Mouse (Mus musculus) activated CD4-positive, CD25-positive, alpha-beta regulatory T cell, adult 4 months (primary cell): ENCODE data around the gene Bcl2l12. TPM values are rescaled to one million over a fixed set of nuclear protein-coding genes. Genes with fewer than 3 reads are reported as not detected.

Source experiments
- ATAC-seq: one replicate; pipeline ENCODE4 v1.8.0; 2017
- polyA plus RNA-seq, 2 experiments: library from polyadenylated mRNA; unstranded; fragments of 100-300 nt; shearing (Covaris generic); gene quantifications; one replicate each; pipeline ENCODE4 v1.2.1; 2017

Bcl2l12 gene
- polyA plus RNA-seq, 2 experiments from 2014 or later: 18.4 to 31.8 TPM

DNA sequence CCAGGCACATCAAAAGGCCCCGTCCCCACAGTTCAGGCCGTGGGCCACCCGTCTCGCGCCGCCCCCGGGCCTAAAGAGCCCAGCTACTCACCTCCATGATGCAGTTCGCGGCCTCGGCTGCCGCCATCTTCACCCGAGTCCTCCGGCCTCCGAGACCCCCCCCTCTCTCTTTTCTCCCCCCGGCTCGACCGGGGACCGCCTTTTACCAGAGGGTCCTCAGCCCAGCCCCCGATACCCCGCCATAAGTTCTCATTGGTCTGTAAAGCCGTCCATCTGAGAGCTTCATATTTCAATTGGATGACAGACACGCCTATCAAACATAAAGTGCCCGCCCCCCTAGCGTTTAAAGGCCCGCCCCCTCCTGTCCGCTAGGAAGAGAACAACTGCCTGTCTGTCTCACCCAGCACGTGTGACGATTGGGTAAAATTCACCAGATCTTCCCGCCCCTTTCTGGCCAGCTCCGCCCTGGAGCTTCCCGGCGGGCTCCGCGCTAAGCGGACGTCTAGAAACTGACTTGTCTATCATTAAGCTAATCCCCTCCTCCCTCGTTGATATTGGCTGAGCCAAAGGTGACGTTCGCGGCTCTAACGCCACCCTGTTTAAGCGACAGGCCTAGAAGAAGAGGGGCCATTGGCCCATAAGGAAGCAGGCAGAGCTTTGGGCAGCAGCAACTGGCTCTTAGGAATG, 12.2 kb downstream of the Bcl2l12 start, which contains the start of gene Prmt1:
Gene Prmt1, minus strand, starts transcription at position 377 of the 687 bp plus-strand sequence.
- ATAC-seq: peak; percentile 91

DNA sequence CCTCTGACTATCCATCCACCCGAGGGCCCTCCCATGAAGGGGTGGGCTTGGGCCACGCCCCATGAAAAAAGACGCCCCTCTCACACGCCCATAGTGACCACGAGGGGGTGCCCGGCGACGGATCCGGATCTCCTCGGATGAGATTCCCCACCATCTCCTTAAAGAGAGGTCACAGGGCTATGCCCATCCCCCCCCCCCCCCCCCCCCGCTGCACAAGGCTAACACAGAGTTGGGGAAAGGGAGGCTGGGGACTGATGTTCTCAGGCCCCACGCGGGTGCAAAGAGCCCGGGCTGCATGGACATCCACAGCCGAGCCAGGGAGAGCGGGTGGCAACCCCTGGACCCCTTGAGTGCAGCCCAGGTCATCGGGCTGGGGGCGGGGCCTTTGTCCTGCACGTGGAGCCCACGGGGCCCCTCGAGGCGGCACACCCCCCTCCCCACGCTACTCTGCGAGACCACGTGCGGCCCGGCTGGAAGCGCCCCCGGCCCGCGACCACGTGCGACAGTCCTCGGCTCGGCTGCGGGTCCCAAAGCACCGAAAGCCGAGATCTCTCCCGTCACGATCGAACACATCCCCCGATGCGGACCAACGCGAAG, 12.8 kb downstream of the Bcl2l12 start:
- no peak for ATAC-seq

DNA sequence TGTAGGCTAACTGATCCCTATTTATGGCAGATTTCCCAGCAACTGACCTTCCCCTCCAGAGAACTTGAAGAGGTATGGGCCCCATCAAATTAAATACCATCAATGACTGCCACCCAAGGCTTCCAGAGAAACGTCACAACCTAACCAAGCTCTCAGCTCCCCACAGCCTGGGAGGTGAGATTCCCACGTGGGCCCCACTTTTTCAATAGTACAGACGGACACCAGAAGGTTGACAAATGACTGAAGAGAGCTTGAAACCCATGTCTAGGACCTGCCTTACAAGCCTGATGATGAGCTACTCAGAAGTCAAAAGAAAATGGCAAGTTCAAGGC, 13.7 kb downstream of the Bcl2l12 start:
- ATAC-seq: no peak

DNA sequence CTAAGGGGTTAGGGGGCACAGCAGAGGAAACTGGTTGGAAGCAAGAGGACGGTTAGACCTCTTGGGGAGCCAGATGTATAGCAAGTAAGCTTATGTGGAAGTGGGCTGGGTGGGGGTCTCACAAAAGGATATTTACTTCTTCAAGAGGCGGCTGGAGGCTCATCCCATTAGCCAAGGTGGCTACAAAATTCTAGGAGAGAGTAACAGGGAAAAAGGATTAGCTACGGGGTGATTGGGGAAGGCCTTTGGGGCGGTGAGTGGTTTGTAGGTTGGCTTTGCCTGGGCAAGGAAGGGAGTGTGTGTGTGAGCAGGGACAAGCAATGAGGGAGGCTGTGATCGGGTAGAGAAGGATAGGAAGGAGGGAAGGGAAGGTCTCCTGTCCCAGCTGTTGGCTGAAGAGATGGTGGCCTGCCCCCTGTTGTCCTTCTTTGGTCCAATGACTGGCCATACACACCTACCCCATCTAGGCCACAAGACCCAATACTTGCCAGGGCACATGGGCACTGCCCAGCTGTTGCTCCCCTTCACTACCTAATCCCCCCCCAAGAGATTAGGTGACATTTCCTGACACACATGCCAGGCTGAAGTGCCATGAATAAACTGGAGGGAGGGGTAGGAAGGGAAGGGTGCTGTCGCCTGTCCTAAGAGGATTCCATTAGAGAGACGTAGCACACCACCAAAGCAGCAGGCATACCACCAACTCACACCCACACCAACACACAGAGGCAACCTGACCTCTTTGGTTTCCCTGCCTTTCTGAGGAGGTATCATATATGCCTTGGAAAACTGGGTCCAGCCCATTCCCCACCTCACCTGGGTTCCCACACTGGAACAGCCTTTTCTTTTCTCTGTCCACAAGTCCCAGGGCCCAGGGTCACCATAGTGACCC, 14.3 kb downstream of the Bcl2l12 start:
- no peak for ATAC-seq

DNA sequence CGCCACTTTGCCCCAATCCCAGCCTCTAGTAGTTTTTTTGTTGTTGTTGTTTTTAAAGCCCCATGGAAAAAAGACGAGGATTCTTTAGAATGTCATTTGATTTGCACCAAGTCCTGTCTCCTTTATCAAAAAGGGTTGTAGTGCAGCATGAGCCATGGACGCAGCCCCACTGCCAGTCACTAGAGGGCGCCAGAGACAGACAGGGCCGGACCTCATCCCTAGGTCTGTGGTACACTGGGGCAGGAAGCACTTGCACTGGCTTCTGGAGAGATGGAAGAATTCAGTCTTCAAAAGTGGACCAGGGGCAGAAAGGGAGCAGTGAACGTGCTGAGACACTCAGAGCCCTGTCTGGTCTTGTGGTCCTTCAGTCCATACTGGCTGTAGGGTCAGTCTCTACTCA, 15.4 kb downstream of the Bcl2l12 start:
- ATAC-seq: no peak

DNA sequence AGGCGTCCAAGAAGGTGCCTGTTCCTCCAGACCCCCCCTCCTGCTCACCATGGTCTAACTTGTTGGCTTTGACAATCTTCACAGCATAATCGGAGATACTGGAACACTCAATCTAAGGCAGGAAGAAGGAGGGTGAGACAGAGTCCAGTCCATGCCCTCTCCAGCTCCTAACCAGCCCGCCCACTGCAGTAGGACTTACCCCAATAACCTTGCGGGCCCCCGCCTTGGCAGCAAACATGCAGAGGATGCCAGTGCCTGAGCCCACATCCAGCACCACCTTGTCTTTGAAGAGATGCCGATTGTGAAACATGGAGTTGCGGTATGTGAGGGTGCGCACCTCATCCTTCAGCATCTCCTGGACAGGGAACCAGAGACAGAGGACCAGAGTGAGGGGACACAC, 17.0 kb downstream of the Bcl2l12 start:
- ATAC-seq: no peak

DNA sequence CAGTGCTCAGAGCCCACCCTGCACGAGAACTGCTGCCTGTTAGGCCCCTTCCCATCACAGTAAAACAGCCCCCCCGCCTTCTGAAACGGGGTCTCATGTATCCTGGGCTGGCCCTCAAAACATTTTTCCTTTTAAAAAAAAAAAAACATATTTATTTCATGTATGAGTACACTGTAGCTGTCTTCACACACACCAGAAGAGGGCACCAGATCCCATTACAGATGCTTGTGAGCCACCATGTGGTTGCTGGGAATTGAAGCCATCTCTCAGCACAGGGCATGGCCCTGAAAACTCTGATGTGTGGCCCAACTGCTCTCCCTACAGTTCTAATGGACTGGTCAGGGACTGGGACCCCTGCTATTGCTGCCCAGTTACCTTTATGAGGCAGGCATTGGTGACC, 20.2 kb downstream of the Bcl2l12 start:
- no peak for ATAC-seq

DNA sequence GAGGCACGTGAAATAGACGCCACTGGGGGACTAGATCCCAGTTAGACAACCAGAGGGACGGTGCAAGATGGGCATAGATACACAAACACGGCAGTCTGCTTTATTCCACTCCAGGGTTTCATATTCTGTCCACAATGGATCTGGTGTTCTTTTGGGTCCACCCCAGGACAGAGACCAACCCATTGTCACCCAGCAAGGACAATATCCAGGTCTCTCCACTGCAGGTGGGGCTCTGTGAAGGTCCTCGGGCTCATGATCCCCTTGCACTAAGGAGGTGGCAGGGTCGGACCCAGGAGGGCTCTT, 23.4 kb downstream of the Bcl2l12 start:
- ATAC-seq: no peak

DNA sequence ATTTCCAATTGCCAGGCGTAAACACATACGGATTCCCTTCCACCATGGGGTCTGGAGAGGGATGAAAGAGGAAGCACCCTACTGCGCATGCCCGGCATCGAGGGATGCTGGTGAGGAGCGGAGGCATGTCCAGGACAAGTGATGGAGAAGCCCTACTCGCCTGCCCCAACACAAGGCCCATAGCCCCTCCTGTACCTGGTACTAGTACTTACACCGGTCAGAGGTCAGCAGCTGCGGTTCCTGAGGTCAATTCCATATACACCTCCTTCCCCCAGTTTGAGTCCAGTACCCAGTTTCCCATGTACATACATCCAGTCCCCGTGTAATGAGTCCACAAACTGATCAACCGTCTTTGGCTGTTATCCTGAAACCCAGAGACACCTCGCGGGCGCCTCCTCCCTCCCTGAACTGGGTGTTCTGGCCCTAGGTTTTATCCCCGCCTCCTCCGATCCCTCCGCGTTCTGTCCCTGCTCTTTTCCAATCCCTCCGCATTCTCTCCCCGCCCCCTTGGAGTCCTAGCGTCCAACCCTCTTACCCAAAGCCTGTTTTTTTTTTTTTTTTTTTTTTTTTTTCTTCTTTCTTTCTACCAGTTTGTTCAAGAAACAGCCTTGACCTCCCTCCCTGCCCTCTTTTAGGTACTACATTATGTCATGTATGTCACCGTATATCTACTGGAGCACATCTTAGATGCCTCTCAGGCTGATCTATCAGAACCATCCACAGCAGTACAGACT, 24.0 kb downstream of the Bcl2l12 start, which contains the start of gene Cpt1c:
Gene Cpt1c, minus strand, starts transcription at position 469 of the 734 bp plus-strand sequence.
- no peak for ATAC-seq

DNA sequence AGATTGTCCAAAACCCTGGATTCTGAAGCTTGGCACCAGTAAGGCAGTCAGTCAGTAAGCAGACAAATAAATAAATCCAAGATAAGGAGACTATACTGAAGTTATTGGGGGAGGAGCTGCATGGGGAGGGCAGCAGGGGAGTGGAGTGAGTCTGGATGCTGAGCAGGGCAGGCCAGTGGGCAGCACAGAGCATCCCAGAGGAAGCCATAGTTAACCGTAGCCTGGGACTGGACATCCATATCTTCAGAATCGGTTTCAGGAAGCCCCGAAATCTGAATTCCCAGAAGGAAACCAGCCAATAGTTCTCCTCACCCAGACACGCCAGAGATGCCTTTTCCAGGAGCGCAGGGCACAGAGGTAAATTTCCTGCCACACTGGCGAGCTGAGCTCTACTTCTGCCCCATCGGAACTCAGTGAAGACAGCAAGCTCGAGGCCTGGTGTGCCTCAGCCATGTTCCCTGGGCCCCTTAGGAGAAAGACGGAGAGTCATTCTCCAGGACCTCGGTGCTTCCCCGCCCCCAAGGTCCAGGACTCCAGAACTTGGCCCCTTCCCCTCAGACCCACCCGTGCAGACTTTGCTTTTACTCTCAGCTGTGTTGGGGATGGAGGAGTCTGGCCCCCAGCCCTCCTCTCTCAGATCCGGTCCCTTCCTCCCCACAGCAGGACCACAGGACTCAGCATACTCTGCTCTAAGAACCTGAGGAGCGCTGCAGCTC, 24.9 kb downstream of the Bcl2l12 start:
- ATAC-seq: no peak

DNA sequence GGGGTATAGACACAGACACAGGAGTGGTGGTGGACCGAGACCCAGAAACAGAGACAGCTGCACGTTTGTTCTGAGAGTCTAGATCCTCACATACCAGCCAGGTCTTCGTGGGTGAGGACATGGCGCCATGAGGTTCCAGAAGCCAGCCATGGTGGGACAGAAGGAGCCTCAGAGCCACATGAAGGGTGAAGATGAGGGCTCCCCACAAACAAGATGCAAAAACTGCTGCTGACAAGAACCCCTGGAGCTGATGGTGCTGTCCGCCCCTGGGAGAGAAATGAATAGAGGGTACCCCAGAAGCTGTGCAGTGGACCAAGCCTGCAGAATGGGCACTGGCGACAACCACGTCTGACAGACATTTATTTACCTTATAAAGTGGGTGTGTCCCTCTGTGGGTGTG, 27.4 kb downstream of the Bcl2l12 start:
- no peak for ATAC-seq

DNA sequence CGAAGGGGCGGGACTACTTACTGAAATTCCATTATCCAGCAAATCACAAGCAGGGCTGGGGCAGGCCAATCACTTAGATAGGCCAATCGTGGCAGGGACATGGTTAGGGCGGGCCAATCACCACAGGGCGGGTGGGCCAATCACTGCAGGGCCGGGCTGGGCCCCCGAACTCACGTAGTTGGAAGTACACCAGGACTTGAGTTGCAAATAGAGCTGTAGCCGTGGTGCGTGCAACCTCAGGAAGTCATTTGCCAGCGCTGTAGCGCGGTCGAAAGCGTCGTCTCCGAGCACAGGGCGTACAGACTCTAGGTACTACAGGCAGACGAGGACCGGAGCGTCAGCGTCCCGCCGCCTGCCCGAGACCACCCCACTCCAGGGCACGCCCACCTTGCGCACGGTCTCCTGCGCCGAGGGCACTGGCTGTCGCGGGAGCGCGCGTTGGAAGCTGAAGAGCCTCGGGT, 28.3 kb downstream of the Bcl2l12 start:
- peak; percentile 87 for ATAC-seq

DNA sequence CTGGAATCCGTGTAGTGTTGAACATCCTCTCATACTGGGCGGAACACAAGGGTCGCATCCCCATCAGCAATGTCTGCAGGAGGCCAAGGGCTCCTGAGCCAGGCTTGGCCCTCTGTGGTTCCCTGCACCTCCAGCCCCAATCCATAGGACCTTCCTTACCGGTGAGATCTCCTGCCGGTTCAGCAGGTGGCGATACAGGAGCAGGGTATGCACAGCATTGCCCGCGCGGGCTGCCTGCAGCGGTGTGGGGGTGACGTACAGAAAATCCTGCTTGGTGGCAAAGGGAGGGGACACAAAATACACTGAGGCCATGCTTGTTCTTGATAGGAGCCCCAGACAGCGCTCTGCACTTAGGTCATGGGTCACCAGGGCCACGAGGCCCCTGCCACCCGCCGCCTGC, 31.9 kb downstream of the Bcl2l12 start:
- ATAC-seq: no peak

DNA sequence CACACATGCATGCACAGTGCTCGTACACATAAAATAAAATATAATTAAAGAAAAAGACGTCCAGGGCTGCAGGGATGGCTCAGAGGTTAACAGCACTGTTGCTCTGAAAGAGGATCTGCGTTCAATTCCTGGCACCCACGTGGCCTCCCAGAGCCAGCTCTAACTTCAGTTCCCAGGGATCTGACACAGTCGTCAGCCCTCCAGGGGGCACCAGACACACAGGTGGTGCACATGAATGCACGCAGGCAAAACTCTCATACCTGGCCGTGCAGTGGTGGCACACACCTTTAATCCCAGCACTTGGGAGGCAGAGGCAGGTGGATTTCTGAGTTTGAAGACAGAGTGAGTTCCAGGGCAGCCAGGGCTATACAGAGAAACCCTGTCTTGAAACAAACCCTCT, 32.5 kb downstream of the Bcl2l12 start:
- ATAC-seq: no peak

DNA sequence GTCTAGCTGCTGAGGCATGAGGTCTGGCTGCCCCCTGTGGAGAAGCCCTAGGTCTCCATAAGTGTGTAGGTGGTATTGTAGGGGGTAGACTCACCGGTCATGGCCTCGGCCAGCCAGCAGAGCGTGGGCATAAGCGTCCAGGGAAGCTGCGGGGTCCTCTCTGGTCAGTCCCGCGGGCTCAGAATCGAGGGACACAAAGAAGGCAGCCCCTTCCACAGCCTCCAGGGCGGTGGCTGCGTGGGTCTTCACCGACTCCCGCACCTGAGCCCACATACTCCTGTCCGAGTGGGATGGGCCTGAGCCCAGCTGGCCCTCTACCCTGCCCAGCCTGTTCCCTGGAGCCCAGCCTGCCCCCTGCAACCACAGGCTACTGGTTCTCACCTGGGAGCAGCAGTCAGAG, 33.5 kb downstream of the Bcl2l12 start:
- no peak for ATAC-seq

DNA sequence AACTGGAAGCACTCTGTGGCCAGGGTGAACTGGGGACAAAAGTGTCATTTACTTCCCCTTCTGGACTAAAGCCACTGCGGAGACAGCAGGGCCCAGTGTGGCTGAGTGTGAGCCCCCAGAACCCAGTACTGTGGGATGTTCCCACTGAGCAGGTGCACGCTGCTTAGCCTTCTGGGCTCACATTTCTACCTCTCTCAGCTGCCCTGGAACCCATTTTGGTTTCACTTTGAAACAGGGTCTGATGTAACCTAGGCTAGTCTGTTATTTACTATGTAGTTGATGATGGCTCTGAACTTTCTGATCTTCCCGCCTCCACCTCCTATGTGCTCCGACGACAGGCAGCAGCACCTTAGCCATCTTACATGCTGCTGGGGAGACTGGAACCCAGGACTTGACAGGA, 35.7 kb downstream of the Bcl2l12 start:
- ATAC-seq: no peak

DNA sequence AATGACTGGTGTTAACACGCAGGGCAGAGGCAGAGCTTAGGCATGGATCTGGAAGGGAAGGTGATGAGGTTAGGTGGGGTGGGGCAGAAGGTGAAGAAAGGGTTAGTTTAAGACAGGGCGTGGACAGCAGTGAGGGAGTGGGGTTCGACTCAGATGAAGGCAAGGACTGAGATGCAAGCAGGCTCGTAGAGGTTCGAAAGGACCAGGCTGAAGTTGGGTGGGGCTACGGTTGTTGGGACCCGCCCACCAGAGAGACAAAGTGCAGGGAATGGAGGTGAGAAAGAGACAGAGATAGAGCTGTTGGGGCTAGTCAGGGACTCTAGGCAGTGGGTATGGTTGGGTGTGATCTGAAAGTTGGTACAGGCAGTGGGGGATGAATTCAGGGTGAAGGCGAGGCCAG, 36.2 kb downstream of the Bcl2l12 start:
- no peak for ATAC-seq

DNA sequence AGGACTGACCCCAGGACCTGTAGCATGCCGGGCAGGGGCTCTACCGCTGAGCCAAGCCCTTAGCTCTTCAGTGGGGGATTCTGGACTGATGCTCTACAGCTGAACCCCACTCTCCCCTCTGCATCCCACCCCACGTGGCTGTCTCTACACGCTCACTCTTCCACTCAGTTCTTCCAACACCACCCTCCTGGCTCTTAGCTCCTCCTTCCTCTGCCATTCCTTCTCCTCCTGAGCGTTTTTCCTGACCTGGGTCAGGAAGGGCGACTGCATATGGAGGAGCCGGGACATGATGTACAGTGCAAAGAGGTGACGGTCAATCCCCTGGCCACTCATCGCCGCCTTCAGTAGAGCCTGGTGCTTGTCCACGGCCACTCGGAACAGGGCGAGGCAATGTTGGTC, 38.0 kb downstream of the Bcl2l12 start:
- ATAC-seq: no peak

DNA sequence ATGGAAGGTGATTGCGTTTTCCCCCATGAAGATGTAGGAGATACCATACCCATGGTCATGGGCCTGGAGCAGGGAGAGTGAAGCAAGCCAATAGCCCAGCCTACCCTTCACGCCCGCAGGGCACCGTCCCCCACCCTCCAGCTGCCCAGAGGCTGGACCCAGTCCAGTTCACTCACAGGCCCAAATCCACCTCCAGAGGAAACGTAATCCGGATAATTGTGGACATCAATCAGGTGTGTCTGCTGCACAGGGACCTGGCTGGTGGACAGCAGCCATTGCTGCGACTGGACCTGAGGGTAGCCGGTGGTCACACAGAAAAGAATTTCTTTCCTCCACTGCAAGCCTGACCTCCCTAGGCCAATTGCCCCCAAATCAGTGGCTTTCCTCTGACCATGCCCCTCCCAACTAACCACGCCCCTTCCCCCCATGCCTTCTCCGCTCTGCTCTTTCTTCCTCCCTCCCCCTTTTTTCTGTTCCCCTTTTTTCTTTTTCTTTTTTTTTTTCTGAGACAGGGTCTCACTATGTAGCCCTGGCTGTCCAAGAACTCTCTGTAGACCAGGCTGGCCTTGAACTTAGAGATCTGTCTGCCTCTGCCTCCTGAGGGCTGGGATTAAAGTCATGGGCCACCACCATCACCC, 38.5 kb downstream of the Bcl2l12 start:
- no peak for ATAC-seq

DNA sequence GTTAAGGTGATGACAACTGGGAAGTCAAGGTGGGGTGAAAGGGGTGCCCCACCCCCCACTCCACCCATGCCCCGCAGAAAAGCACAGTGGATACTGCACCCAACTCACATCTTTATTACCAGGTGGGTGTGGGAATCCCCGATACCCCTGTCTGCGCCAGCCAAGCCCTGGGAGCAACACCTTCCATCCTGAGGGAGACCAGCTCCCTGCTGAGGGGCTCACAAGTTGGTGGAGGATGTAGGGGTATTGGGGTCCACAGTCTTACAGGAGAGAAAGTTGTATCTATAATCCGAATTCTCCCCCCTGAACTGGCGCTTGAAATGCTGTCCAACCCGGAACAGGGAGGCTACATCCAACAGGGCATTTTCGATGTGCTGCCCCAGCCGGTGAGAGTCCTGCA, 39.2 kb downstream of the Bcl2l12 start:
- ATAC-seq: no peak

DNA sequence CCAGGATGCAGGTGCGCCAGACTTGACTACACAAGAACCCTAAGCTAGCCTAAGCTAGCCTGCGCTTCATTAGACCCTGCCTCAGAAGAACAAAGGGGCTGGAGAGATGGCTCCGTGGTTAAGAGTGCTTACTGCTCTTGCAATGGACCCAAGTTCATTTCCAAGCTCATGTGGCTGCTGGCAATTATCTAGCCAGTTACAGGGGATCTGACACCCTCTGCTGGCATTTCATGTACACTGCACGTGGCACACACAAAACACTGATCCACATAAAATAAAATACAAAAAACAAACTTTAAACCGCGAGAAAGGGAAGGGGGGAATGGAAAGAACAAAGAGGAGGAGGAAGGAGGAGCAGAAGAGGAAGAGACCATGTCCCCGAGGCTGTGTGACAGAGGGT, 40.3 kb downstream of the Bcl2l12 start:
- no peak for ATAC-seq
